Mouse (Mus musculus): ENCODE data around the gene Cpt1c. TPM values are rescaled to one million over a fixed set of nuclear protein-coding genes. Genes with fewer than 3 reads are reported as not detected.

The Cpt1c gene
- polyA plus RNA-seq, 1 experiment from 2014 or later = 54.9 TPM

DNA sequence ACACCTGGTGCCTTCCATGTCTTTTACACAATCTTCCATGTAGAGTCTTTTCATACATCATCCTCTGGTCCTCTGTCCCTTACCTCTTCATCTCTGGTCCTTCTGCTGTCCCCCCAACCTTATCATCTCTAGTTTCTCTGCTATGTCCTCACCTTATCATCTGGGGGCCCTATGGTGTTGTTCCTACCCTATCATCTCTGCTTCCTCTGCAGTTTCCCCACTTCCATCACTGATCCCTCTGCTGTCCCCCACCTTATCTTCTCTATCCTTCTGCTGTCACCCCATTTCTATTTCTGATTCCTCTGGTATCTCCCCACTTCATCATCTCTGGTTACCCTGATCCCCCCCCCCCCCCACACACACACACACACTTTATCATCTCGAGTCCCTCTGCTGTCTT, 46.1 kb downstream of the Cpt1c start:
- H3K36me3 ChIP-seq = peaks cover 33% of the 10 kb centered on the region
- ATAC-seq (ENCODE audit: low read depth) = no peak
- H3K4me3 ChIP-seq = peak overlapping the region; percentile 96
- no peaks in the 10 kb centered on the region for H3K9me3 ChIP-seq
- no peaks in the 10 kb centered on the region for H3K27me3 ChIP-seq
- peak overlapping the region; percentile 83 for H3K4me2 ChIP-seq
- peak overlapping the region; percentile 98 for H3K9ac ChIP-seq
- WGBS = 11% methylated on average over 1 of the region's 1 CpGs
- peak overlapping the region; percentile 87; the same call in 1 of the 2 replicates for H3K27ac ChIP-seq (replicated peaks)
- peaks cover 26% of the 10 kb centered on the region for H3K4me1 ChIP-seq (replicated peaks)

DNA sequence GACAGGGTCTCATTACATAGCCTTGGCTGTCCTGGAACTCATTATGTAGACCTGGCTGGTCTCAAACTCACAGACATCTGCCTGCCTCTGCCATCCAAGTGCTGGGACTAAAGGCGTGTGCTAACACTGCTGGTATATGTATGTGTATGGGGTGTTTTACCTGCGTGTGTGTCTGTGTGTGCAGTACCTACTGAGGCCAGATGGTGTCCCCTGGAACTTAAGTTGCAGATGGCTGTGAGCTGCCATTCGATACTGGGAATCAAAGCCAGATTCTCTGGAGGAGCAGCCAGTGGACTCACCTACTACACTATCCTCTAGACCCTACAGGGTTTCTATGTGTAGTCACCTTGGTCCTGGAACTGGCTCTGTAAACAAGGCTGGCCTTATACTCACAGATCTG, 49.2 kb downstream of the Cpt1c start:
- ATAC-seq (ENCODE audit: low read depth) = no peak
- Histone ChIP-seq H3K4me1 (replicated peaks) (peaks cover 23% of the 10 kb centered on the region), H3K36me3 (peaks cover 56% of the 10 kb centered on the region), H3K4me2 (no peak overlapping the region), H3K27me3 (no peaks in the 10 kb centered on the region), H3K27ac (replicated peaks) (no peak overlapping the region), H3K9ac (no peak overlapping the region), H3K9me3 (no peaks in the 10 kb centered on the region), H3K4me3 (no peak overlapping the region)
- WGBS = 80% methylated on average over 3 of the region's 3 CpGs

DNA sequence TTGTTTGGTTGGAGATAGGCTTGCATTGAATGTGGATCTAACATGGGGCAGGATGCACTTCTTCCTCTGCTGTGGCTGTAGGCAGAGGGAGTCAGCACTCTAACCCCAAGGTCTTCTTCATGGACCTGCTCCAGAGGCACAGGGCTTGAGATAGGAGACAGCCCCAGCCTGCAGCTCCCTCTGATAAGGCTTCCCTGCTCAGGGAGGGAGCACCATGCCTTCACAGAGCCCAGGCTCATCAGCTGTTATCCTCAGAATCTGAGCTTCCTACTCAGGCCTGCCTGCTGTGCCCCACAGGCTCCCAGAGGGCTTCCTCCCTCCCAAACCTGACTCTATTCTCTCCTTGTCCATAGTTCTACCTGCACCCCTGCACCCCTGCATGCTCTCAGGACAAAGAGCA, 52.1 kb downstream of the Cpt1c start:
- Histone ChIP-seq H3K4me3 (no peak overlapping the region), H3K27ac (replicated peaks) (no peak overlapping the region), H3K4me1 (replicated peaks) (peaks cover 7% of the 10 kb centered on the region), H3K36me3 (peaks cover 65% of the 10 kb centered on the region), H3K27me3 (no peaks in the 10 kb centered on the region), H3K9ac (no peak overlapping the region), H3K9me3 (no peaks in the 10 kb centered on the region), H3K4me2 (no peak overlapping the region)
- ATAC-seq (ENCODE audit: low read depth) = no peak

DNA sequence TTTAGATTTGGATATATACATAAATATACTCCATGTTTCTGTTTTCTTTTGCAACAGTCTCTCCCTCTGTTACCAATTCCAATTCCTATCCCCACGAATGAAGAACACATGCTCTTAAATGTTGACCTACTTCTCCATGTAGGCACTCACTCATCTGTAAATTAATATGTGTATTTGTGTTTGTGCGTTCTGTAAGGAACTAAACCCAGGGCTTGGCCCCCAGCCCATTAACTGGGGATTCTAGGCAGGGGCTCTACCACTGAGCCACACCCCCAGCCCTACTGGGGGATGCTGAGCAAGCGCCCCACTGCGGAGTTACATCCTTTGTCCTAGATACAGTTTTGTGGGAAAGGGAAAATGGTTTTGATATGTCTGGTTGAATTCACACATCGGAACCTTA, 55.5 kb downstream of the Cpt1c start:
- no peak overlapping the region for H3K4me2 ChIP-seq
- no peak overlapping the region for H3K27ac ChIP-seq (replicated peaks)
- H3K9ac ChIP-seq = no peak overlapping the region
- 85% methylated on average over 5 of the region's 5 CpGs for WGBS
- peaks cover 61% of the 10 kb centered on the region for H3K36me3 ChIP-seq
- no peaks in the 10 kb centered on the region for H3K9me3 ChIP-seq
- no peak overlapping the region for H3K4me3 ChIP-seq
- ATAC-seq (ENCODE audit: low read depth) = no peak
- no peaks in the 10 kb centered on the region for H3K27me3 ChIP-seq
- H3K4me1 ChIP-seq (replicated peaks) = no peaks in the 10 kb centered on the region

DNA sequence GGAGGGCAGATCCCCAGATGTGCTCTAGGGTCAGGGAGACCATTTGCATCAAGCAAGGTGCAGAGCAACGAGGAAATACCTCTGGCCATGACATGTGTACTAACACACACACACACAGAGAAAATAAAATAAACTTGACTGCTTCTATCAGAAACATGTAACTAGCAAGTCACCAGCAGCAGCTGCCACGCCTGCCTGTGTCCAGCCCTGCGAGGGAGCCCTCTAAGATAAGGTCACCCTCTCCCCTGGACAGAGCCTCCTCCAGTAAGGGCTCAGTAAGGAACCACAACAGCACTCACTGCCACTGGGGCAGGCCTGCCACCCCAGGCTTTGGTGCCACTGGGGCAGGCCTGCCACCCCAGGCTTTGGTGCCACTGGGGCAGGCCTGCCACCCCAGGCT, 56.4 kb downstream of the Cpt1c start:
- Histone ChIP-seq H3K27me3 (no peaks in the 10 kb centered on the region), H3K4me1 (replicated peaks) (no peaks in the 10 kb centered on the region), H3K9me3 (no peaks in the 10 kb centered on the region), H3K4me3 (no peak overlapping the region), H3K4me2 (no peak overlapping the region), H3K36me3 (peaks cover 61% of the 10 kb centered on the region), H3K9ac (no peak overlapping the region), H3K27ac (replicated peaks) (no peak overlapping the region)
- WGBS = 89% methylated on average over 3 of the region's 3 CpGs
- no peak for ATAC-seq (ENCODE audit: low read depth)

DNA sequence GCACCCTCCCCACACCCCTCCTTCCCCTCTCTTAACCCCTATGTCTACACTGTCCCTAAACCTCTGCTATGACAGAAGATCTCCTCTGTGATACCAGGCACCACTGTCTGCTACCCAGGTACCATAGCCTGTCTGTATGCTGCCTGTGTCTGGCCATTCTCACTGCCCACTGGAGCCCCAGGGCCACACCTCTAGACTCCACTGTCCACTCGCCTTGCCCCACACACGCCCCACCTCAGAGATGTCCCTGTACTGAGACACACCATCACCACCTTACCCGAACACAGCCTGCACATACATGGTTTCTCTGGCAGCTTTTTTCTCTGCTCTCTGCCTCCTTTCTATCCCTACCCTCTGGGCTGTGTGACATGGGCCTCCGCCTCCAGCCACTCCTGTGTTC, 57.8 kb downstream of the Cpt1c start:
- Histone ChIP-seq H3K36me3 (peaks cover 61% of the 10 kb centered on the region), H3K9ac (no peak overlapping the region), H3K27ac (replicated peaks) (no peak overlapping the region), H3K4me3 (no peak overlapping the region), H3K4me1 (replicated peaks) (no peaks in the 10 kb centered on the region), H3K27me3 (no peaks in the 10 kb centered on the region), H3K4me2 (no peak overlapping the region), H3K9me3 (no peaks in the 10 kb centered on the region)
- no peak for ATAC-seq (ENCODE audit: low read depth)
- 92% methylated on average over 4 of the region's 4 CpGs for WGBS

DNA sequence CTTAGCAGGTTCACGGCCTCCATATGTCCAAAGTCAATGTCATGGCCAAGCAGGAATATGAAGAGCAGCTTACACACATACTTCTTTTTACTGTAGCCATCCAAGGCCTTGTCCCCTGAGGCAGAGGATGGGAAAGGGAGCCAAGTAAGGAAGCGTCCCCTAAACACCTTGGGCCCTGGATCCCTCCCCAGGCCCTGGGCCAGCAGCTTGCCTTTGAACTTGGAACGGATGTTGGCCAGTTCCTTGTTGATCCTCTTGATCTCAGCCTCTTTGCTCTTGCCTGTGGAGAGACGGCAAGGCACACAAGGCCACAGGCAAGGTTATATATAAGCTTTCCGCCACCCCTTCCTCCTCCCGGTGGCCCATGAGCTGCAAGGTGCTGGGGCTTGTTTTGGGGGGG, 58.5 kb downstream of the Cpt1c start:
- H3K4me1 ChIP-seq (replicated peaks) = no peaks in the 10 kb centered on the region
- no peak overlapping the region for H3K4me2 ChIP-seq
- H3K36me3 ChIP-seq = peaks cover 64% of the 10 kb centered on the region
- no peak overlapping the region for H3K27ac ChIP-seq (replicated peaks)
- no peaks in the 10 kb centered on the region for H3K9me3 ChIP-seq
- no peaks in the 10 kb centered on the region for H3K27me3 ChIP-seq
- H3K4me3 ChIP-seq = no peak overlapping the region
- no peak overlapping the region for H3K9ac ChIP-seq
- 90% methylated on average over 6 of the region's 6 CpGs for WGBS
- ATAC-seq (ENCODE audit: low read depth) = no peak

DNA sequence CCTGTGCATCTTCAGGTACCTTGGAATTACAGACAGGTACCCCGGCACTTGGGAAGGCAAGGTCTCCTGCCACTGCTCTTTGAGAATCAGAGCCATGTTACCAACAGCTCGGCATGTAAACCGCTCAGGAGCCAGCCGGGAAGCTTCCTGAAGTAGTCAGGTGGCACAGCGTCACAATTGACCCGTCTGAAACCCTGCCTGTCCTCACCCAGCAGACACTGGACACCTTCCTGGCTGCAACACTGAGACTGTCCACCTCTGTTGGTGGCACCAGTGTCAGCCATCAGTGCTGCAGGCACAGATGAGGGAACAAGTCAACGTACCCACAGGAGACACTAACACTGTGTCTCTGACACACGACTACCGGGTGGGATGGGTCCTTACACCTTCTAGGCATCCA, 59.3 kb downstream of the Cpt1c start:
- ATAC-seq (ENCODE audit: low read depth) = no peak
- WGBS = 90% methylated on average over 9 of the region's 9 CpGs
- Histone ChIP-seq H3K27ac (replicated peaks) (no peak overlapping the region), H3K4me1 (replicated peaks) (no peaks in the 10 kb centered on the region), H3K9ac (no peak overlapping the region), H3K4me2 (no peak overlapping the region), H3K4me3 (no peak overlapping the region), H3K9me3 (no peaks in the 10 kb centered on the region), H3K36me3 (peaks cover 69% of the 10 kb centered on the region), H3K27me3 (no peaks in the 10 kb centered on the region)

DNA sequence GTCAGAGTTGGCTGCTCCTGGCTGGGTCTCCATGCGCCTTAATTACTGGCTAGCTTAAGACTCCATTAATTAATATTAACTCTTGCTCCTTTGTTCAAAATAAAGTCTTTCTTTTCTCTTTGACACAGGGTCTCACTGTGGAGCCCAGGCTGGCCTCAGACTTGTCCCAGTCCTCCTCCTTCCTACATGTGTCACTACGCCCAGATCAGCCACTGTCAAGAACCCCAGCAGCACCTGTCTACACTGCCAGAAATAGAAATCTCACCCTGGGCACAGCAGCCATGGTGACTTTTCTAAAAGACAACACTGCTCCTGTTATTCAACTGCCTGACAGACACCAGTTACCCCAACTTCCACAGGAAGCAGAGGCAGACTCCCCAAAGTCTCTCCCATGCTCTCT, 60.3 kb downstream of the Cpt1c start:
- ATAC-seq (ENCODE audit: low read depth) = no peak
- no peak overlapping the region for H3K27ac ChIP-seq (replicated peaks)
- H3K4me1 ChIP-seq (replicated peaks) = no peaks in the 10 kb centered on the region
- H3K27me3 ChIP-seq = no peaks in the 10 kb centered on the region
- no peak overlapping the region for H3K9ac ChIP-seq
- no peak overlapping the region for H3K4me3 ChIP-seq
- H3K36me3 ChIP-seq = peaks cover 74% of the 10 kb centered on the region
- no peaks in the 10 kb centered on the region for H3K9me3 ChIP-seq
- no peak overlapping the region for H3K4me2 ChIP-seq
- WGBS = 89% methylated on average over 2 of the region's 2 CpGs

Small RNA genes within 50 kb of the gene (microRNA-seq; reads per million reads assigned to microRNA genes)
- not detected for gene Mir7054

Other genes with a start within 250 kb of the Cpt1c start
- 25.1 and 30.5 TPM in 2 replicates for gene Vrk3, start 226.4 kb downstream of the Cpt1c start, polyA plus RNA-seq (2015; fragmentation: Nextera tagmentation; extraction: Ambion mirVana)
- gene Zfp473, start 223.8 kb downstream of the Cpt1c start, polyA plus RNA-seq (2015; fragmentation: Nextera tagmentation; extraction: Ambion mirVana) = 1.2 and 1.3 TPM in 2 replicates
- gene Nup62, start 158.8 kb downstream of the Cpt1c start, polyA plus RNA-seq (2015; fragmentation: Nextera tagmentation; extraction: Ambion mirVana) = 51.0 and 53.0 TPM in 2 replicates
- gene Il4i1, start 158.5 kb downstream of the Cpt1c start, polyA plus RNA-seq (2015; fragmentation: Nextera tagmentation; extraction: Ambion mirVana) = 1.1 and 2.0 TPM in 2 replicates
- 4.1 and 4.8 TPM in 2 replicates for gene Atf5, start 158.2 kb downstream of the Cpt1c start, polyA plus RNA-seq (2015; fragmentation: Nextera tagmentation; extraction: Ambion mirVana)
- gene Akt1s1, start 125.9 kb downstream of the Cpt1c start, polyA plus RNA-seq (2015; fragmentation: Nextera tagmentation; extraction: Ambion mirVana) = 89.7 and 99.0 TPM in 2 replicates
- 94.0 and 101 TPM in 2 replicates for gene Tbc1d17, start 125.8 kb downstream of the Cpt1c start, polyA plus RNA-seq (2015; fragmentation: Nextera tagmentation; extraction: Ambion mirVana)
- 30.2 and 31.6 TPM in 2 replicates for gene Pnkp, start 117.7 kb downstream of the Cpt1c start, polyA plus RNA-seq (2015; fragmentation: Nextera tagmentation; extraction: Ambion mirVana)
- gene Ptov1, start 105.1 kb downstream of the Cpt1c start, polyA plus RNA-seq (2015; fragmentation: Nextera tagmentation; extraction: Ambion mirVana) = 471 and 515 TPM in 2 replicates
- gene Med25, start 82.1 kb downstream of the Cpt1c start, polyA plus RNA-seq (2015; fragmentation: Nextera tagmentation; extraction: Ambion mirVana) = 134 and 138 TPM in 2 replicates
- 14.9 and 17.9 TPM in 2 replicates for gene Fuz, start 78.8 kb downstream of the Cpt1c start, polyA plus RNA-seq (2015; fragmentation: Nextera tagmentation; extraction: Ambion mirVana)
- gene Ap2a1, start 45.4 kb downstream of the Cpt1c start, polyA plus RNA-seq (2015; fragmentation: Nextera tagmentation; extraction: Ambion mirVana) = 115 and 116 TPM in 2 replicates
- gene Tsks, start 31.6 kb downstream of the Cpt1c start, polyA plus RNA-seq (2015; fragmentation: Nextera tagmentation; extraction: Ambion mirVana) = 0.22 TPM in 1 of 2 replicates, not detected in the other
- 612 and 623 TPM in 2 replicates for gene Prmt1, start 11.7 kb upstream of the Cpt1c start, polyA plus RNA-seq (2015; fragmentation: Nextera tagmentation; extraction: Ambion mirVana)
- gene Irf3, start 22.8 kb upstream of the Cpt1c start, polyA plus RNA-seq (2015; fragmentation: Nextera tagmentation; extraction: Ambion mirVana) = 60.3 and 67.3 TPM in 2 replicates
- gene Bcl2l12, start 23.9 kb upstream of the Cpt1c start, polyA plus RNA-seq (2015; fragmentation: Nextera tagmentation; extraction: Ambion mirVana) = 17.3 and 17.4 TPM in 2 replicates
- 46.2 and 47.2 TPM in 2 replicates for gene Scaf1, start 41.5 kb upstream of the Cpt1c start, polyA plus RNA-seq (2015; fragmentation: Nextera tagmentation; extraction: Ambion mirVana)
- 15.0 and 16.5 TPM in 2 replicates for gene Rras, start 43.1 kb upstream of the Cpt1c start, polyA plus RNA-seq (2015; fragmentation: Nextera tagmentation; extraction: Ambion mirVana)
- gene Prr12, start 78.0 kb upstream of the Cpt1c start, polyA plus RNA-seq (2015; fragmentation: Nextera tagmentation; extraction: Ambion mirVana) = 12.3 and 15.1 TPM in 2 replicates
- 58.9 and 65.6 TPM in 2 replicates for gene Nosip, start 87.6 kb upstream of the Cpt1c start, polyA plus RNA-seq (2015; fragmentation: Nextera tagmentation; extraction: Ambion mirVana)
- 16.8 and 17.2 TPM in 2 replicates for gene Prrg2, start 87.8 kb upstream of the Cpt1c start, polyA plus RNA-seq (2015; fragmentation: Nextera tagmentation; extraction: Ambion mirVana)
- gene Rcn3, start 117.4 kb upstream of the Cpt1c start, polyA plus RNA-seq (2015; fragmentation: Nextera tagmentation; extraction: Ambion mirVana) = 127 and 134 TPM in 2 replicates
- 25.6 and 27.3 TPM in 2 replicates for gene Fcgrt, start 129.0 kb upstream of the Cpt1c start, polyA plus RNA-seq (2015; fragmentation: Nextera tagmentation; extraction: Ambion mirVana)
- gene Rps11, start 149.6 kb upstream of the Cpt1c start, polyA plus RNA-seq (2015; fragmentation: Nextera tagmentation; extraction: Ambion mirVana) = 920 and 971 TPM in 2 replicates
- 746 and 820 TPM in 2 replicates for gene Rpl13a, start 153.9 kb upstream of the Cpt1c start, polyA plus RNA-seq (2015; fragmentation: Nextera tagmentation; extraction: Ambion mirVana)
- 0.53 TPM in 1 of 2 replicates, not detected in the other for gene Gm45713, start 161.4 kb upstream of the Cpt1c start, polyA plus RNA-seq (2015; fragmentation: Nextera tagmentation; extraction: Ambion mirVana)
- 1.3 and 1.5 TPM in 2 replicates for gene Flt3l, start 161.6 kb upstream of the Cpt1c start, polyA plus RNA-seq (2015; fragmentation: Nextera tagmentation; extraction: Ambion mirVana)
- gene Pih1d1, start 179.5 kb upstream of the Cpt1c start, polyA plus RNA-seq (2015; fragmentation: Nextera tagmentation; extraction: Ambion mirVana) = 79.9 and 91.9 TPM in 2 replicates
- gene Aldh16a1, start 179.7 kb upstream of the Cpt1c start, polyA plus RNA-seq (2015; fragmentation: Nextera tagmentation; extraction: Ambion mirVana) = 19.0 and 19.6 TPM in 2 replicates
- 0.78 and 0.83 TPM in 2 replicates for gene Slc17a7, start 189.1 kb upstream of the Cpt1c start, polyA plus RNA-seq (2015; fragmentation: Nextera tagmentation; extraction: Ambion mirVana)
- not detected in 2 replicates for gene Gfy, start 204.7 kb upstream of the Cpt1c start, polyA plus RNA-seq (2015; fragmentation: Nextera tagmentation; extraction: Ambion mirVana)
- gene Pth2, start 206.1 kb upstream of the Cpt1c start, polyA plus RNA-seq (2015; fragmentation: Nextera tagmentation; extraction: Ambion mirVana) = not detected in 2 replicates
- 0.29 and 0.45 TPM in 2 replicates for gene Ccdc155, start 230.0 kb upstream of the Cpt1c start, polyA plus RNA-seq (2015; fragmentation: Nextera tagmentation; extraction: Ambion mirVana)
- gene Dkkl1, start 237.3 kb upstream of the Cpt1c start, polyA plus RNA-seq (2015; fragmentation: Nextera tagmentation; extraction: Ambion mirVana) = 14.6 and 19.8 TPM in 2 replicates
- 65.9 and 85.5 TPM in 2 replicates for gene Tead2, start 240.9 kb upstream of the Cpt1c start, polyA plus RNA-seq (2015; fragmentation: Nextera tagmentation; extraction: Ambion mirVana)